Mouse (Mus musculus): ENCODE results near the gene Slc6a17. TPM values are rescaled to one million over a fixed set of nuclear protein-coding genes. Genes with fewer than 3 reads are reported as not detected.

Slc6a17 gene
- polyA plus RNA-seq, 1 experiment from 2014 or later: 5.2 TPM

DNA sequence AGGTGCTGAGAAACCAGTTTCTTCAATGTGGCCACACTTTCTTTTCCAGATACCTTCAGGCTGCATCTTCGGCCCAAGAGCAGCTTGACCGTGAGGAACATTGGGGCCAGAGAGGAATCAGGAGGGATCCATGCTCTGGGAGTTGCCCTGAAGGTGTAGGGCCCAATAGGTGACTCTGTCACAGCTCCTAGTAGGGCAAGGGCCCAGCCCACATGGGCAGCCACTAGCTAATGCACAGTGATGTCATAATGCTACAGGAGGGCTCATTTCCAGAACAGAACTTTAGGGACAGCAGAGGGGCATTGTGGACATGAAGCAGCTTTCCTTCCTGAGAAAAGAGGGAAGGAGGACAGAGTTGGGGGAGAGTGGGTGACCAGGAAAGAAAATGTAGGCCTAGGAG, 37.0 kb upstream of the Slc6a17 start, which contains the start of gene Ubl4b:
Gene Ubl4b (minus strand): TSS at position 232 of the 400 bp plus-strand sequence.
- Histone ChIP-seq H3K4me3 (ENCODE audit: control insufficient read depth in 1 of 2, insufficient read depth in 1 of 2, low read depth in 1 of 2, low read length in 2 of 2) (no peak within 1 kb of the TSS), H3K9ac (ENCODE audit: low read length) (no peak within 1 kb of the TSS), H3K36me3 (ENCODE audit: control insufficient read depth, insufficient read depth, low read length) (no peaks in the 10 kb centered on the region), H3K4me2 (ENCODE audit: low read length) (no peak within 1 kb of the TSS), H3K4me1 (ENCODE audit: control insufficient read depth in 2 of 2, insufficient read depth in 2 of 2, low read length in 2 of 2) (no peaks in the 10 kb centered on the region), H3K9me3 (ENCODE audit: control insufficient read depth, low read length) (no peaks in the 10 kb centered on the region), H3K27me3 (ENCODE audit: control insufficient read depth, insufficient read depth, low read length) (peaks cover 2% of the 10 kb centered on the region; the same call in 1 of the 2 replicates), H3K27ac (replicated peaks in 1 of 2; ENCODE audit: control insufficient read depth in 1 of 2, insufficient read depth in 1 of 2, low read depth in 2 of 2, low read length in 2 of 2) (no peak within 1 kb of the TSS)
- ATAC-seq (ENCODE audit: insufficient number of reproducible peaks, insufficient read depth, low FRiP score, low read depth): no peak
- WGBS: 88% methylated on average over 2 of the region's 2 CpGs

DNA sequence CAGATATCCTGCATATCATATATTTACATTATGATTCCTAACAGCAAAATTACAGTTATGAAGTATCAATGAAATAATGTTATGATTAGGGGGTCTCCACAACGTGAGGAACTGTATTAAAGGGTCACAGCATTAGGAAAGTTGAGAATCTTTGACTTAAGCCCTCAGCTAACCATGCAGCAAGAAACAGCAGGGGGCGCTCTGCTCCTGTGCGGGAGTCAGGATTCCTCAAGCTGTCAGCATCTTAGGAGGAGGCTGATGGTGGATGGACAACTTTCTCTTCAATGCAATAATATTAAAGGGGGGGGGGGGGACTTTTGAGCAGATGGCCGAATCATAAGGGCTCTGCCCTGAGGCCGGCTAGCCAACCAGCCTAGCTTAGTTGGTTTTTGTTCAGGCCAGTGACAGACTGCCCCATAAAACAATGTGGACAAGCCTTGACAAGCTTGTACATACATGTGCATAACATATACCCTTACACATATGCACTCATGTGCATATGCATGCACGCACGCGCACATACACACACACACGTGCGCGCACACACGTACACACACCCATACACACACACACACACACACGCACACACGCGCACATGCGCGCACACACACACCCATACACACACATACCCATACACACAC, 32.7 kb upstream of the Slc6a17 start:
- Histone ChIP-seq H3K4me3 (ENCODE audit: control insufficient read depth in 1 of 2, insufficient read depth in 1 of 2, low read depth in 1 of 2, low read length in 2 of 2) (no peak overlapping the region), H3K9ac (ENCODE audit: low read length) (no peak overlapping the region), H3K9me3 (ENCODE audit: control insufficient read depth, low read length) (no peaks in the 10 kb centered on the region), H3K4me1 (ENCODE audit: control insufficient read depth in 2 of 2, insufficient read depth in 2 of 2, low read length in 2 of 2) (peaks cover 0 to 5% of the 10 kb centered on the region in 2 experiments; a peak in 2 of 4 replicates), H3K36me3 (ENCODE audit: control insufficient read depth, insufficient read depth, low read length) (no peaks in the 10 kb centered on the region), H3K27me3 (ENCODE audit: control insufficient read depth, insufficient read depth, low read length) (0 out of 2 replicates have a peak, but pooled peaks cover 2% of the 10 kb centered on the region), H3K4me2 (ENCODE audit: low read length) (no peak overlapping the region), H3K27ac (replicated peaks in 1 of 2; ENCODE audit: control insufficient read depth in 1 of 2, insufficient read depth in 1 of 2, low read depth in 2 of 2, low read length in 2 of 2) (no peak overlapping the region)
- ATAC-seq (ENCODE audit: insufficient number of reproducible peaks, insufficient read depth, low FRiP score, low read depth): no peak
- WGBS: 73% methylated on average over 17 of the region's 17 CpGs

DNA sequence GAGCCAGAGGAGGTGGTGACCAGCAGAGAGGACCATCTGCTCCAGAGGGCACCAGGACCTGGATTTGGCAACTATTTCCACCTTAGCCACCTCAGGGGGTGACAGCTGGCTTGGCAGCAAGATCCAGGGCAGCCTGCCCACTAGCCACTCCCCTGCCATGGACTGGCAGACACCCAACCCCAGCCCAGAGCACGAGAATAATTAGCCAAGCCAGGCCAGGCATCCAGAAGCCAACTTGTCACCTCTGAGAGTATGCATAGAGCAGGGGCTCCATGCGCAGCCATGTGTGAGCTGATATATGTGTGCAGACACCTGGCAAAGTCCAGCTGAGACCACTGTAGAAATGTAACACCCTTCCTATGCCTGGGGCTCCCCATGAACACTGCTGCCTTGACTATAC, 29.1 kb upstream of the Slc6a17 start:
- no peaks in the 10 kb centered on the region for H3K9me3 ChIP-seq (ENCODE audit: control insufficient read depth, low read length)
- H3K4me3 ChIP-seq (ENCODE audit: control insufficient read depth in 1 of 2, insufficient read depth in 1 of 2, low read depth in 1 of 2, low read length in 2 of 2): no peak overlapping the region
- WGBS: 51% methylated on average over 2 of the region's 2 CpGs
- peaks cover 0 to 5% of the 10 kb centered on the region in 2 experiments; a peak in 2 of 4 replicates for H3K4me1 ChIP-seq (ENCODE audit: control insufficient read depth in 2 of 2, insufficient read depth in 2 of 2, low read length in 2 of 2)
- no peak overlapping the region for H3K4me2 ChIP-seq (ENCODE audit: low read length)
- H3K27me3 ChIP-seq (ENCODE audit: control insufficient read depth, insufficient read depth, low read length): peaks cover 3% of the 10 kb centered on the region; the same call in 1 of the 2 replicates
- no peak overlapping the region for H3K27ac ChIP-seq (replicated peaks in 1 of 2; ENCODE audit: control insufficient read depth in 1 of 2, insufficient read depth in 1 of 2, low read depth in 2 of 2, low read length in 2 of 2)
- ATAC-seq (ENCODE audit: insufficient number of reproducible peaks, insufficient read depth, low FRiP score, low read depth): no peak
- H3K9ac ChIP-seq (ENCODE audit: low read length): no peak overlapping the region
- H3K36me3 ChIP-seq (ENCODE audit: control insufficient read depth, insufficient read depth, low read length): no peaks in the 10 kb centered on the region

DNA sequence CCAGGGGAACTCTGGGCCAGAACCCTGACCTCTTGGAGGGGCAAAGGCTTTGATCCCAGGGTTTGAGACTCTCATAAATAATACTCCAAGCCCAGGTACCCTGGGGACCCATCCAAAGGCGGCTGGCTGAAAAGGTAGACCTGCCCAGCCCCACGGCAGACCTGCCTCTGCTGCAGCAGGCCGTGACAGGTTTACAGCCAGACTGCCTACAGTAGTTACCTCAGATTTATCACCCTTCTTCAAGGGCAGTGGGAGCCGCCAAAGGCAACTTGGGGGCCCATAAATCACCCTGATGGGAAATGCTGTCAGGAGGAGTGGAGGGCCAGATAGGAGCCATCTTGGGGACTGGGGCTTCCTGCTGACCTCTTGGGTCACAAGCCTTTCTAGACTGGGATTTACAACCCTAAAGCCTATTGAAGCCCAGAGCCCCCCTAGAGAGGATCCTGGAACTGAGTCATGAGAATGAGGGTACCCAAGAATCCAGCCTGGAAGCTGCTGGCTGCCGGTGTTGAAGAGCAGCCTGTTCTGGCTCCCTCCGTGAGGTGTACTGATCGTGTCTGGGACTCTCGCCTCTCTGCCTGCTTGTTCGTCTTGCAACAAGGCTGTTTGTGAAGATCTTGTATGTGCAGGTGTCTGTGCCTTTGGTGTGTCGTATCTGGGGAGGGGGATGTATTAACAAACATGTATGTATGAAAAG, 28.0 kb upstream of the Slc6a17 start:
- no peak overlapping the region for H3K27ac ChIP-seq (replicated peaks in 1 of 2; ENCODE audit: control insufficient read depth in 1 of 2, insufficient read depth in 1 of 2, low read depth in 2 of 2, low read length in 2 of 2)
- WGBS: 76% methylated on average over 10 of the region's 10 CpGs
- H3K9ac ChIP-seq (ENCODE audit: low read length): no peak overlapping the region
- H3K9me3 ChIP-seq (ENCODE audit: control insufficient read depth, low read length): no peaks in the 10 kb centered on the region
- H3K4me1 ChIP-seq (ENCODE audit: control insufficient read depth in 2 of 2, insufficient read depth in 2 of 2, low read length in 2 of 2): peaks cover 0 to 5% of the 10 kb centered on the region in 2 experiments; a peak in 2 of 4 replicates
- peaks cover 3% of the 10 kb centered on the region; the same call in 1 of the 2 replicates for H3K27me3 ChIP-seq (ENCODE audit: control insufficient read depth, insufficient read depth, low read length)
- no peaks in the 10 kb centered on the region for H3K36me3 ChIP-seq (ENCODE audit: control insufficient read depth, insufficient read depth, low read length)
- no peak overlapping the region for H3K4me3 ChIP-seq (ENCODE audit: control insufficient read depth in 1 of 2, insufficient read depth in 1 of 2, low read depth in 1 of 2, low read length in 2 of 2)
- H3K4me2 ChIP-seq (ENCODE audit: low read length): no peak overlapping the region
- ATAC-seq (ENCODE audit: insufficient number of reproducible peaks, insufficient read depth, low FRiP score, low read depth): no peak

- 60% methylated on average over 5 of the region's 5 CpGs for WGBS
- Histone ChIP-seq H3K9ac (ENCODE audit: low read length) (no peak overlapping the region), H3K9me3 (ENCODE audit: control insufficient read depth, low read length) (no peaks in the 10 kb centered on the region), H3K4me1 (ENCODE audit: control insufficient read depth in 2 of 2, insufficient read depth in 2 of 2, low read length in 2 of 2) (peaks cover 0 to 5% of the 10 kb centered on the region in 2 experiments; a peak in 2 of 4 replicates), H3K4me2 (ENCODE audit: low read length) (no peak overlapping the region), H3K36me3 (ENCODE audit: control insufficient read depth, insufficient read depth, low read length) (no peaks in the 10 kb centered on the region), H3K4me3 (ENCODE audit: control insufficient read depth in 1 of 2, insufficient read depth in 1 of 2, low read depth in 1 of 2, low read length in 2 of 2) (no peak overlapping the region), H3K27me3 (ENCODE audit: control insufficient read depth, insufficient read depth, low read length) (peaks cover 6% of the 10 kb centered on the region; the same call in 1 of the 2 replicates), H3K27ac (replicated peaks in 1 of 2; ENCODE audit: control insufficient read depth in 1 of 2, insufficient read depth in 1 of 2, low read depth in 2 of 2, low read length in 2 of 2) (no peak overlapping the region)
- no peak for ATAC-seq (ENCODE audit: insufficient number of reproducible peaks, insufficient read depth, low FRiP score, low read depth)
Observed at GRCm38 (mm10) chr3:107545278-107545677, 27.5 kb upstream of the Slc6a17 start.

- peaks cover 12% of the 10 kb centered on the region for H3K27me3 ChIP-seq (ENCODE audit: control insufficient read depth, insufficient read depth, low read length)
- ATAC-seq (ENCODE audit: insufficient number of reproducible peaks, insufficient read depth, low FRiP score, low read depth): no peak
- H3K27ac ChIP-seq (replicated peaks in 1 of 2; ENCODE audit: control insufficient read depth in 1 of 2, insufficient read depth in 1 of 2, low read depth in 2 of 2, low read length in 2 of 2): no peak overlapping the region
- H3K9ac ChIP-seq (ENCODE audit: low read length): no peak overlapping the region
- peaks cover 0 to 5% of the 10 kb centered on the region in 2 experiments; a peak in 2 of 4 replicates for H3K4me1 ChIP-seq (ENCODE audit: control insufficient read depth in 2 of 2, insufficient read depth in 2 of 2, low read length in 2 of 2)
- H3K36me3 ChIP-seq (ENCODE audit: control insufficient read depth, insufficient read depth, low read length): no peaks in the 10 kb centered on the region
- H3K4me3 ChIP-seq (ENCODE audit: control insufficient read depth in 1 of 2, insufficient read depth in 1 of 2, low read depth in 1 of 2, low read length in 2 of 2): no peak overlapping the region
- no peak overlapping the region for H3K4me2 ChIP-seq (ENCODE audit: low read length)
- WGBS: 65% methylated on average over 8 of the region's 8 CpGs
- H3K9me3 ChIP-seq (ENCODE audit: control insufficient read depth, low read length): no peaks in the 10 kb centered on the region
Observed at GRCm38 (mm10) chr3:107543158-107544080, 25.6 kb upstream of the Slc6a17 start.

GRCm38 (mm10) chr3:107542584-107542983, 24.8 kb upstream of the Slc6a17 start:
- WGBS: 63% methylated on average over 4 of the region's 4 CpGs
- H3K4me2 ChIP-seq (ENCODE audit: low read length): no peak overlapping the region
- ATAC-seq (ENCODE audit: insufficient number of reproducible peaks, insufficient read depth, low FRiP score, low read depth): no peak
- no peaks in the 10 kb centered on the region for H3K36me3 ChIP-seq (ENCODE audit: control insufficient read depth, insufficient read depth, low read length)
- no peak overlapping the region for H3K4me3 ChIP-seq (ENCODE audit: control insufficient read depth in 1 of 2, insufficient read depth in 1 of 2, low read depth in 1 of 2, low read length in 2 of 2)
- H3K9ac ChIP-seq (ENCODE audit: low read length): no peak overlapping the region
- no peaks in the 10 kb centered on the region for H3K9me3 ChIP-seq (ENCODE audit: control insufficient read depth, low read length)
- peaks cover under 1 to 8% of the 10 kb centered on the region in 2 experiments; a peak in 3 of 4 replicates for H3K4me1 ChIP-seq (ENCODE audit: control insufficient read depth in 2 of 2, insufficient read depth in 2 of 2, low read length in 2 of 2)
- no peak overlapping the region for H3K27ac ChIP-seq (replicated peaks in 1 of 2; ENCODE audit: control insufficient read depth in 1 of 2, insufficient read depth in 1 of 2, low read depth in 2 of 2, low read length in 2 of 2)
- peaks cover 12% of the 10 kb centered on the region for H3K27me3 ChIP-seq (ENCODE audit: control insufficient read depth, insufficient read depth, low read length)

Measured in heart, embryonic 14.5 days (tissue).